Mouse (Mus musculus) myocyte (in vitro differentiated cells): Measurements from ENCODE around the gene Hdac5. TPM values are rescaled to one million over a fixed set of nuclear protein-coding genes. Genes with fewer than 3 reads are reported as not detected.

Source experiments
- H3K27me3 ChIP-seq: one replicate; pipeline ENCODE4 v1.6.1; 2011; ENCODE audit not compliant: control insufficient read depth, insufficient read depth, insufficient read length
- H3K36me3 ChIP-seq: one replicate; pipeline ENCODE4 v1.6.1; 2011; ENCODE audit not compliant: control insufficient read depth, insufficient read depth
- H3K4me2 ChIP-seq: one replicate; pipeline ENCODE4 v1.6.1; 2011; ENCODE audit warnings: low read depth, control low read depth
- H3K4me3 ChIP-seq: one replicate; pipeline ENCODE4 v1.5.1; 2011; ENCODE audit warnings: mild to moderate bottlenecking, control low read depth, moderate library complexity
- H3K79me2 ChIP-seq: one replicate; pipeline ENCODE4 v1.6.1; 2011; ENCODE audit not compliant: control insufficient read depth, insufficient read depth
- H3ac ChIP-seq: one replicate; pipeline ENCODE4 v1.6.1; 2011; ENCODE audit not compliant: control insufficient read depth, insufficient read length
- CEBPB ChIP-seq: IDR thresholded peaks from 2 replicates; pipeline ENCODE4 v1.6.1; 2011; ENCODE audit warnings: mild to moderate bottlenecking, moderate library complexity; ENCODE audit not compliant: poor library complexity, insufficient read depth, severe bottlenecking
- E2F4 ChIP-seq: IDR thresholded peaks from one replicate; pipeline ENCODE4 v1.6.1; 2011; ENCODE audit warnings: mild to moderate bottlenecking, control low read depth, moderate library complexity; ENCODE audit not compliant: insufficient read depth
- MAX ChIP-seq: IDR thresholded peaks from one replicate; pipeline ENCODE4 v1.6.1; 2011; ENCODE audit warnings: low read depth, mild to moderate bottlenecking, control low read depth
- MYOD1 ChIP-seq, 3 experiments: IDR thresholded peaks; one replicate each; pipeline ENCODE4 v1.6.1; 2011; ENCODE audit warnings: control low read depth in 2 of 3, low read depth in 2 of 3, mild to moderate bottlenecking in 2 of 3, moderate library complexity in 1 of 3; ENCODE audit not compliant: insufficient read length in 2 of 3, control insufficient read depth in 1 of 3
- MYOG ChIP-seq, 3 experiments: IDR thresholded peaks; one replicate each; pipeline ENCODE4 v1.6.1; 2011; ENCODE audit warnings: control low read depth in 2 of 3, low read depth in 2 of 3, mild to moderate bottlenecking in 2 of 3; ENCODE audit not compliant: insufficient read length in 2 of 3, control insufficient read depth in 1 of 3, insufficient read depth in 1 of 3
- POLR2A ChIP-seq: IDR thresholded peaks from one replicate; pipeline ENCODE4 v1.6.1; 2011; ENCODE audit warnings: low read depth, mild to moderate bottlenecking, control low read depth, moderate library complexity; ENCODE audit not compliant: insufficient read length
- POLR2AphosphoS2 ChIP-seq: IDR thresholded peaks from one replicate; pipeline ENCODE4 v1.6.1; 2011; ENCODE audit warnings: low read depth, control low read depth; ENCODE audit not compliant: insufficient read length
- REST ChIP-seq: IDR thresholded peaks from one replicate; pipeline ENCODE4 v1.6.1; 2011; ENCODE audit warnings: mild to moderate bottlenecking, control low read depth, moderate library complexity; ENCODE audit not compliant: insufficient read depth, insufficient read length
- SRF ChIP-seq: IDR thresholded peaks from one replicate; pipeline ENCODE4 v1.6.1; 2011; ENCODE audit warnings: low read depth; ENCODE audit not compliant: control insufficient read depth, insufficient read length
- TCF12 ChIP-seq: IDR thresholded peaks from one replicate; pipeline ENCODE4 v1.6.1; 2011; ENCODE audit warnings: mild to moderate bottlenecking, control low read depth; ENCODE audit not compliant: poor library complexity, insufficient read depth, severe bottlenecking
- TCF3 ChIP-seq: IDR thresholded peaks from one replicate; pipeline ENCODE4 v1.6.1; 2011; ENCODE audit warnings: low read depth, control low read depth; ENCODE audit not compliant: insufficient read length
- USF1 ChIP-seq: IDR thresholded peaks from one replicate; pipeline ENCODE4 v1.6.1; 2011; ENCODE audit warnings: low read depth, mild to moderate bottlenecking, control low read depth, moderate library complexity
- polyA plus RNA-seq: library from polyadenylated mRNA; unstranded; fragments of >200 nt; fragmentation: generic; extraction: Trizol; gene quantifications from one replicate; pipeline ENCODE4 v1.2.1, GENCODE M21; 2012; ENCODE audit warnings: missing spikeins

Hdac5 gene
- polyA plus RNA-seq, 1 experiment, result 77.3 TPM

DNA sequence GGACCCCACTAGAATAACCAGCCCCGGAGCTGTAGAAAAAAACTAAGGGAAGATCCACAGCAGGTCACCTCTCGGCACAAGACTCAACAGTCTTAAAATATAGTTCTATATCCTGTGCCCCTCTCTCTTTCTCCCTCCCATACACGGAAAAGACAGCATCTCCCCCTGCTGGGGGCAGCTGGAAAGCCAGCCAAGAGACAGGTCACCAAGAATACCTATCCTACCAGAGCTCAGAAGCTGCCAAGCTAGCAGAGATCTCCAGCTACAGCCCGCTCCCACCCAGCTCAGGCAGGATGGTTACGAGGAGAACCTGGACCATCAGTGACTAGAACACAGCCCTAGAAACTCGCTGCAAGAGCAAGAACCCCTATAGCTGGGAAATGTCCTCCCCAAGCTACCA, 6.8 kb downstream of the Hdac5 start:
- Histone ChIP-seq H3K27me3 (no peaks in the 10 kb centered on the region), H3K4me3 (no peak overlapping the region)

DNA sequence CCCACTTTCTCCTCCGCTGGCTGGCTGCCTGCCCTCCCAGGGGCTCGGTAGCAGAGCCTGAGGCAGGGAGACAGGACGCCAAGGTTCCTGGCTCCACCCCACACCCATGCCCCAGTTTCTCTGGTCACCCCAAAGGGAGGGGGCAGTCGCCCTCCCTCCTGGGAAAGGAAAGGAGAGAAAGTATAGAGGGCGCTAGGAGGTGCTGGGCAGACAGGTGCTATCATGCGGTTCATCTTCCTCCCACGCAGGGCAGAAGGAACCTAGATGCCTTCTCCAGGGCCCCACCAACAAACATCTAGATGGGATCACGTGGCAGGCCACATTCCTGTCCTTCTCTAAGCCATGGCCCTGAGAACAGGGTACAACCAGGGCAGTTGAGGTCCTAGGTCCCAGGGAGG, 8.0 kb downstream of the Hdac5 start:
- no peak for TF ChIP-seq POLR2AphosphoS2
- Histone ChIP-seq H3ac (no peak overlapping the region), H3K4me3 (no peak overlapping the region), H3K36me3 (no peaks in the 10 kb centered on the region), H3K27me3 (no peaks in the 10 kb centered on the region), H3K79me2 (peaks cover 10% of the 10 kb centered on the region), H3K4me2 (no peak overlapping the region)

More for the DNA sequence above, 6.8 kb downstream of the Hdac5 start:
- Histone ChIP-seq H3K36me3 (no peaks in the 10 kb centered on the region), H3K4me2 (no peak overlapping the region), H3ac (no peak overlapping the region), H3K79me2 (peaks cover 4% of the 10 kb centered on the region)
- TF ChIP-seq REST, result no peak
- no peak for TF ChIP-seq E2F4
- no peak for TF ChIP-seq MYOD1 (IDR thresholded peaks at IDR 0.05; ENCODE audit: control insufficient read depth in 1 of 3, insufficient read length in 2 of 3, low read depth in 2 of 3)
- TF ChIP-seq SRF, result no peak
- no peak for TF ChIP-seq POLR2A
- no peak for TF ChIP-seq TCF12
- TF ChIP-seq CEBPB, result no peak
- TF ChIP-seq MAX, result no peak
- no peak for TF ChIP-seq POLR2AphosphoS2
- TF ChIP-seq TCF3, result no peak
- TF ChIP-seq MYOG (IDR thresholded peaks at IDR 0.05; ENCODE audit: control insufficient read depth in 1 of 3, insufficient read depth in 1 of 3, insufficient read length in 2 of 3, low read depth in 2 of 3), result no peak
- TF ChIP-seq USF1, result no peak

GRCm38 (mm10) chr11:102221243-102221953, 8.6 kb downstream of the Hdac5 start:
- H3K27me3 ChIP-seq, result no peaks in the 10 kb centered on the region
- no peak overlapping the region for H3K4me3 ChIP-seq
- no peak overlapping the region for H3K4me2 ChIP-seq
- H3K79me2 ChIP-seq, result peaks cover 12% of the 10 kb centered on the region
- no peaks in the 10 kb centered on the region for H3K36me3 ChIP-seq
- no peak for TF ChIP-seq MAX
- TF ChIP-seq MYOD1 (IDR thresholded peaks at IDR 0.05; ENCODE audit: control insufficient read depth in 1 of 3, insufficient read length in 2 of 3, low read depth in 2 of 3), result no peak
- TF ChIP-seq SRF, result no peak
- no peak for TF ChIP-seq POLR2A
- no peak for TF ChIP-seq USF1
- no peak for TF ChIP-seq TCF12
- no peak for TF ChIP-seq MYOG (IDR thresholded peaks at IDR 0.05; ENCODE audit: control insufficient read depth in 1 of 3, insufficient read depth in 1 of 3, insufficient read length in 2 of 3, low read depth in 2 of 3)
- no peak for TF ChIP-seq CEBPB
- no peak for TF ChIP-seq E2F4
- no peak for TF ChIP-seq TCF3
- no peak for TF ChIP-seq POLR2AphosphoS2
- no peak for TF ChIP-seq REST
- H3ac ChIP-seq, result no peak overlapping the region

GRCm38 (mm10) chr11:102220451-102220850, 9.5 kb downstream of the Hdac5 start:
- Histone ChIP-seq H3K79me2 (peaks cover 21% of the 10 kb centered on the region), H3K4me3 (no peak overlapping the region), H3K36me3 (no peaks in the 10 kb centered on the region), H3ac (no peak overlapping the region), H3K27me3 (no peaks in the 10 kb centered on the region), H3K4me2 (no peak overlapping the region)
- TF ChIP-seq MAX (no peak), E2F4 (no peak), TCF12 (no peak), SRF (no peak), POLR2A (no peak), REST (no peak), USF1 (no peak), POLR2AphosphoS2 (no peak), MYOG (IDR thresholded peaks at IDR 0.05; ENCODE audit: control insufficient read depth in 1 of 3, insufficient read depth in 1 of 3, insufficient read length in 2 of 3, low read depth in 2 of 3) (no peak), MYOD1 (IDR thresholded peaks at IDR 0.05; ENCODE audit: control insufficient read depth in 1 of 3, insufficient read length in 2 of 3, low read depth in 2 of 3) (no peak), TCF3 (no peak), CEBPB (no peak)

DNA sequence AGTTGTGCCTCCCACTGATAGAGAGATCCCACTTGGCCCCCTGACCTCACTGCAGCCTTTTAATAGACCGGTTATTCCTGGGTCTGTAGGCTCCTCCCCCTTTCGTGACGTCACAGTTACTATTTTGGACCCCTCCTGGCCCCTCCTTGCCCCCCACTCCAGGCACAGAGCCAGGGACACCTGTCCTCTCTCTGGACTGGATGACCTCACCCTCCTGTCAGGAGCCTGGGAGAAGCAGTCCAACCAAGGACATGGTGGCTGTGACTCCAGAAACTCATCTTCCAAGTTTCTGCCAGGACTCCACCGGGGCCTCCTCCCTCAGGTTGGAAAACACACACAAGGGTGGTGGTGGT, 10.0 kb downstream of the Hdac5 start:
- no peak overlapping the region for H3K4me3 ChIP-seq
- H3K4me2 ChIP-seq, result peak overlapping the region; percentile 64
- H3K27me3 ChIP-seq, result no peaks in the 10 kb centered on the region
- H3ac ChIP-seq, result no peak overlapping the region
- peaks cover 26% of the 10 kb centered on the region for H3K79me2 ChIP-seq
- TF ChIP-seq MYOD1 (IDR thresholded peaks at IDR 0.05; ENCODE audit: control insufficient read depth in 1 of 3, insufficient read length in 2 of 3, low read depth in 2 of 3) (peak in 2 of 3 experiments; percentile 8 to 48), MYOG (IDR thresholded peaks at IDR 0.05; ENCODE audit: control insufficient read depth in 1 of 3, insufficient read depth in 1 of 3, insufficient read length in 2 of 3, low read depth in 2 of 3) (peak in 1 of 3 experiments; percentile 22), USF1 (no peak)
- no peaks in the 10 kb centered on the region for H3K36me3 ChIP-seq
